Mouse (Mus musculus): Measurements from ENCODE around the gene Ghdc. TPM values are rescaled to one million over a fixed set of nuclear protein-coding genes. Genes with fewer than 3 reads are reported as not detected.

Ghdc gene
- total and polyA plus RNA-seq, 3 experiments: 5.7 to 9.2 TPM; not detected in 1

DNA sequence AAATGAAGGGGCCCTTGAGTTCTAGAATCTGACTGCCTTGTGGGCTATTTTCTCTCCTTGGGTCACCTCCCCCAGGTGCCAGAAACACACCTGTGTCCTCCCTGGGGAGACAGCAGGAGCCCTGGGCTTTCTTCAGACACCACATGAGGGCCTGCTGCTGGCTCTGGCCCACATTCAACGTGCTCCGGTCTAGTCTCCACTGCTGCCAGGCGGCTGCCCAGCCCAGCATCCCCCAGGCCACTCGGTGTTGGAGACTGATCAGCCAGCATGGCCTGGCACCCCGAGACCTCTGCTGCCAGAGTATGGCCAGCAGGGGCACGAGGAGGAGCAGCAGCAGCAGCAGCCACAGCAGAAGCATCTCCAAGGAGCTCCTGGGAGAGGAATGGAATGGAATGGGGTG is 777 bp downstream of the Ghdc start:
- Histone ChIP-seq H3K36me3 (ENCODE audit: control insufficient read depth in 1 of 2, insufficient read depth in 2 of 2, low read length in 2 of 2) (no peaks in the 10 kb centered on the region), H3K9me3 (replicated peaks; ENCODE audit: insufficient read depth, low read length) (no peaks in the 10 kb centered on the region), H3K79me2 (ENCODE audit: control insufficient read depth, insufficient read depth, low read length, poor library complexity) (no peaks in the 10 kb centered on the region; the same call in 1 of the 2 replicates), H3K4me1 (ENCODE audit: control insufficient read depth in 1 of 2, insufficient read depth in 2 of 2, low read length in 2 of 2) (peaks cover 0 to 5% of the 10 kb centered on the region in 2 experiments; a peak in 2 of 4 replicates), H3K27me3 (ENCODE audit: control insufficient read depth in 1 of 2, insufficient read depth in 2 of 2, low read length in 2 of 2) (no peaks in the 10 kb centered on the region), H3K9ac (ENCODE audit: control insufficient read depth, low read depth, low read length, poor library complexity, severe bottlenecking) (no peak overlapping the region), H3K4me3 (ENCODE audit: control insufficient read depth in 1 of 2, insufficient read depth in 1 of 2, low read depth in 2 of 2, low read length in 2 of 2) (peak overlapping the region; percentile 76 to 98), H3K27ac (ENCODE audit: control insufficient read depth, low read depth, low read length) (no peak overlapping the region)
- DNase-seq (ENCODE audit: low read depth, low spot score): no peak
- no peak for TF ChIP-seq RAD21 (IDR thresholded peaks at IDR 0.05; ENCODE audit: low read depth, low read length)
- no peak for TF ChIP-seq POLR2AphosphoS2 (IDR thresholded peaks at IDR 0.05; ENCODE audit: low read length)

DNA sequence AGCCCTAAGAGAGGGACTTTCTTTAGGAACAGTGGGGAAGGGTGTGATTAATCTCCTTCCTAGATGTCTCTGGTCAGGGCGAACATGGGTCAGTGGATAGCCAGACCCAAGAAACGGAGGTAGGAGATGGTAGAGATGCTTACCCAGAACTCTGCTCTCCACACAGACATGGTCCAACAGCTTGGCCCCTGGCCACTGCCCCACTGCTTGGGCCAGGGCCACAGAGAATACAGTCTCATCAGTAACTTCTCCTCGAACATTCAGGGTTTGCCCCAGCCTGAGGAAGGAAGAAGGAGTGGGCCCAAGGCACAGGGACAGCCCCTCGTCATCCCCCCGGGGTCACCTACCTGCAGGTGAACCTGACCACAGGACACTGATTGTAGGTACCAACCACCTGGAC is 2.9 kb downstream of the Ghdc start:
- Histone ChIP-seq H3K9me3 (replicated peaks; ENCODE audit: insufficient read depth, low read length) (no peaks in the 10 kb centered on the region), H3K4me3 (ENCODE audit: control insufficient read depth in 1 of 2, insufficient read depth in 1 of 2, low read depth in 2 of 2, low read length in 2 of 2) (no peak overlapping the region), H3K79me2 (ENCODE audit: control insufficient read depth, insufficient read depth, low read length, poor library complexity) (no peaks in the 10 kb centered on the region; the same call in 1 of the 2 replicates), H3K27me3 (ENCODE audit: control insufficient read depth in 1 of 2, insufficient read depth in 2 of 2, low read length in 2 of 2) (no peaks in the 10 kb centered on the region), H3K4me1 (ENCODE audit: control insufficient read depth in 1 of 2, insufficient read depth in 2 of 2, low read length in 2 of 2) (peaks cover 0 to 5% of the 10 kb centered on the region in 2 experiments; a peak in 2 of 4 replicates), H3K27ac (ENCODE audit: control insufficient read depth, low read depth, low read length) (no peak overlapping the region), H3K36me3 (ENCODE audit: control insufficient read depth in 1 of 2, insufficient read depth in 2 of 2, low read length in 2 of 2) (no peaks in the 10 kb centered on the region), H3K9ac (ENCODE audit: control insufficient read depth, low read depth, low read length, poor library complexity, severe bottlenecking) (no peak overlapping the region)
- no peak for TF ChIP-seq MEF2A (IDR thresholded peaks at IDR 0.05; ENCODE audit: extremely low read depth, insufficient replicate concordance, low read depth, low read length, poor library complexity, severe bottlenecking)
- no peak for TF ChIP-seq GABPA (IDR thresholded peaks at IDR 0.05; ENCODE audit: low read depth, low read length)
- no peak for TF ChIP-seq SMC3 (IDR thresholded peaks at IDR 0.05; ENCODE audit: low read depth, low read length)
- no peak for TF ChIP-seq E2F4 (IDR thresholded peaks at IDR 0.05; ENCODE audit: borderline replicate concordance, low read depth, low read length)
- TF ChIP-seq POLR2AphosphoS5 (IDR thresholded peaks at IDR 0.05; ENCODE audit: borderline replicate concordance, low read depth, low read length): no peak
- TF ChIP-seq EP300 (IDR thresholded peaks at IDR 0.05; ENCODE audit: low read depth in 1 of 2, low read length in 2 of 2): no peak
- no peak for DNase-seq (ENCODE audit: low read depth, low spot score)

DNA sequence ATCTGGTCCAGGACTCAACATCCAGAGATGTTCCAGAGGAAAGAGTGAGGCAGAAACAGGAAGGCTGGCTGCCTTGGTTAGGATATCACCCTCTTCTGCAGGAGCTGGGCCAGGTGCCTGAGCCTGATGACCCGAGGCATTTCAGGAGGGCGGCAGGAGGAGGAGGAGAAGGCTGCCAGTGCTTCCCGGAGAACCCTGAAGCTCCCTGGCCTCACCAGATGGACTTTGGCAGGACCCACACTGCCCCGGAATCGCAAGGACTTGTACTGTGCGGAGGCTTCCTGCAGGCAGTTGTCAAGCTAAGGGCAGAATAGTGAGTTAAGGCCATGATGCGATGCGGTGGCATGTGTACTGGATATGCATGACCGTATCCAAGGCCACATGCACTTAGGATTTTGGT is 4.0 kb downstream of the Ghdc start:
- TF ChIP-seq NRF1 (IDR thresholded peaks at IDR 0.05; ENCODE audit: insufficient read depth, low read depth, low read length, poor library complexity, severe bottlenecking): no peak
- no peak for TF ChIP-seq MYB (IDR thresholded peaks at IDR 0.05; ENCODE audit: low read depth, low read length)
- TF ChIP-seq GABPA (IDR thresholded peaks at IDR 0.05; ENCODE audit: low read depth, low read length): no peak
- no peak for TF ChIP-seq POLR2AphosphoS5 (IDR thresholded peaks at IDR 0.05; ENCODE audit: borderline replicate concordance, low read depth, low read length)
- Histone ChIP-seq H3K79me2 (ENCODE audit: control insufficient read depth, insufficient read depth, low read length, poor library complexity) (no peaks in the 10 kb centered on the region; the same call in 1 of the 2 replicates), H3K9me3 (replicated peaks; ENCODE audit: insufficient read depth, low read length) (no peaks in the 10 kb centered on the region), H3K4me1 (ENCODE audit: control insufficient read depth in 1 of 2, insufficient read depth in 2 of 2, low read length in 2 of 2) (peaks cover 0 to 3% of the 10 kb centered on the region in 2 experiments; a peak in 2 of 4 replicates), H3K27me3 (ENCODE audit: control insufficient read depth in 1 of 2, insufficient read depth in 2 of 2, low read length in 2 of 2) (peaks cover 0 to 3% of the 10 kb centered on the region in 2 experiments; a peak in 1 of 4 replicates), H3K4me3 (ENCODE audit: control insufficient read depth in 1 of 2, insufficient read depth in 1 of 2, low read depth in 2 of 2, low read length in 2 of 2) (no peak overlapping the region), H3K27ac (ENCODE audit: control insufficient read depth, low read depth, low read length) (no peak overlapping the region), H3K9ac (ENCODE audit: control insufficient read depth, low read depth, low read length, poor library complexity, severe bottlenecking) (no peak overlapping the region), H3K36me3 (ENCODE audit: control insufficient read depth in 1 of 2, insufficient read depth in 2 of 2, low read length in 2 of 2) (no peaks in the 10 kb centered on the region)
- DNase-seq (ENCODE audit: low read depth, low spot score): no peak

Measured in MEL (cell line).